Mouse (Mus musculus) c-Kit-positive CD71-positive TER-119-positive erythroid progenitor cells, embryonic 14.5 days (primary cell): ENCODE data around the gene Olfr1111.
"Not testable (repeated sequence)": the region's sequence is repeated elsewhere in the genome, so short reads cannot be mapped to it uniquely, and the experiment has no call there.

Source experiments
- DNase-seq: peaks from one replicate; pipeline ENCODE4 v3.0.0-alpha.2; 2013; ENCODE audit warnings: low spot score

The Olfr1111 gene

GRCm38 (mm10) chr2:87152524-87152923, at the start of gene Olfr1111:
TSS of gene Olfr1111 (minus strand) at chr2:87152624.
- DNase-seq, result no peak

DNA sequence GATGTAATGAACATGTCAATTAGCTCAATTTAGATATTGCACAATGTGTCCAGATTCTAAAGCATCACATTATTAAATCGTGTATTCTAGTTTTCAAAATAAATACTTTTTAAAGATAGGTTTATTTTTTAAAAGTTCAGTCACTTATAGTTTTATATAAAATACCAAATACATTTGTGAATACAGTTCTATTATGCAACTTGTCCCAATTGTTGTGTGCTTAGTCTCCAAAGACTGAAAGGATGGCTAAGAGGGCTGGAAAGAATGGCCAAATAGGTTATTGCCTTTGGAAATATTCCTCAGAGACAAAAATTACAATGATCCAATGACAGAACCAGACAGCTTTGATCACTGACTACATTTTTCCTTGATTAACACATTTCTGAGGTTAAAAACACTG, 35.1 kb upstream of the Olfr1111 start, which contains the start of gene Olfr1112:
Olfr1112 (plus strand) TSS at position 301 of the 400 bp plus-strand sequence.
- no peak for DNase-seq

- not testable (repeated sequence) for DNase-seq
These were observed 15.3 kb upstream of the Olfr1111 start for GRCm38 (mm10) chr2:87167731-87168130.

- DNase-seq, result no peak
These were observed 12.2 kb downstream of the Olfr1111 start, which contains the start of gene Olfr1110 for GRCm38 (mm10) chr2:87140200-87140599. TSS of gene Olfr1110 (minus strand) at chr2:87140300.

GRCm38 (mm10) chr2:87114467-87114866, 38.0 kb downstream of the Olfr1111 start, which contains the start of gene Olfr259:
TSS of gene Olfr259 (minus strand) at chr2:87114567.
- DNase-seq, result no peak
